Mouse (Mus musculus) lung, postnatal 36 days (tissue): Measurements from ENCODE around the gene Atp6v1g2.

ENCODE experiments used
- DNase-seq: peaks from one replicate; pipeline ENCODE4 v3.0.0; 2022; ENCODE audit warnings: mixed read lengths

Atp6v1g2 gene

DNA sequence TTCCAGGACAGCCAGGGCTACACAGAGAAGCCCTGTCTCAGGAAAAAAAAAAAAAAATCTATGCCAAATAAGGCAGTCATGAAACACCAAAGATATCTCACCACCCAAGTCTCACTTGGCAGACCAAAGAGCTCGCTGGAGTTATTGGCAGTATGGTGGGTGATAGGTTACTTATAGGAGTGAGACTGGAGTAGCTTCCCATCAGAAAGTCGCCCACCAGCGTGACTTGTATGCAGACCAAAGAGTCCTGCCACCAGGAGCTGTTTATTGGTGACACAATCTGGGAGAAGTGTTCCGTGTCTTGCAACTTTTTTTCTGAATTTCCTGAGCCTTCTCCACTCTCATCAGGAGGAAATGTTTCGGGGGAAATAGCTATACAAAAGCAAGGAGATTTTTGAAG lies 6.2 kb downstream of the Atp6v1g2 start:
- DNase-seq: no peak

DNA sequence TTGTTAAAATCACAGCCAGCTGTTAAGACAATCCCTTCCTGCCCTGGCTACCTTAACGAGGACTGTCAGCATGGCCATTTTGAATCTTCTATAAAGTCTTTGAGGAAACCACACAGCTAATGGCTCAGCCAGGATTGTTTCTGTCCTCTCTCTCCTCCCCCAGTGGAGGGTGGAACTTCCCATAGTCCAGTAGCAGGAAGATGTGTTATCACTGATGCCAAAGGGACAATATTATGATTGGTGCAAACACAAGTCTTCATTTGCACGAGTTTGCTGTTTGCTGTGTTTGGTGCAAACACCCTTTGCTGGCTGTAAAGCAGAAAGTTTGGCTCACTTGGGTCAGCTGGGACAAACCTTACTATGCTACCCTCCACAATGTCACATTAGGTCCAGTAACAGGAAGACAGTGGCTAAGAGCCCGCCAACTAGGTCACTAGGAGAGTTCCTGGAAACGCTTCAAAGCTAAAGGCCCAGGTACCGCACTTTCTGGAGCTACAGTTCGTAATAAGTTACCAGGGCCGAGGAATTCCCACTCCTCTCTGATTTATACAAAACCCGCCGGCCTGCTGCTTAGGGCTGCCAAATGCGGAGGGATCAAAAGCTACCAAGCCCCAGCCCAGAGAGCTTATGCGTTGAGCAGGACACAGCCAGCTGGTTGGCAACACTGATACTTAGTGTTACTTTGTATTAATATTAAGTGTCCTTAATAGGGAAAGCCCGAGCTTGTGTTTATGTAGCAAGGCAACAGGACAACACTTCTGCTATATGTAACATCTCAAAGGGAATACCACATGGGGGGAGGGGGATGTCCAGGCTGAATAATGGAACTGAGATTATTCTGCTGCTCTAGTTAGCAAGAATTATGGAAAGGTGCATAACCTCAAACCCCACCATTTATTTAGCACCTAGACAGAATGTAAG lies 7.2 kb downstream of the Atp6v1g2 start:
- no peak for DNase-seq

DNA sequence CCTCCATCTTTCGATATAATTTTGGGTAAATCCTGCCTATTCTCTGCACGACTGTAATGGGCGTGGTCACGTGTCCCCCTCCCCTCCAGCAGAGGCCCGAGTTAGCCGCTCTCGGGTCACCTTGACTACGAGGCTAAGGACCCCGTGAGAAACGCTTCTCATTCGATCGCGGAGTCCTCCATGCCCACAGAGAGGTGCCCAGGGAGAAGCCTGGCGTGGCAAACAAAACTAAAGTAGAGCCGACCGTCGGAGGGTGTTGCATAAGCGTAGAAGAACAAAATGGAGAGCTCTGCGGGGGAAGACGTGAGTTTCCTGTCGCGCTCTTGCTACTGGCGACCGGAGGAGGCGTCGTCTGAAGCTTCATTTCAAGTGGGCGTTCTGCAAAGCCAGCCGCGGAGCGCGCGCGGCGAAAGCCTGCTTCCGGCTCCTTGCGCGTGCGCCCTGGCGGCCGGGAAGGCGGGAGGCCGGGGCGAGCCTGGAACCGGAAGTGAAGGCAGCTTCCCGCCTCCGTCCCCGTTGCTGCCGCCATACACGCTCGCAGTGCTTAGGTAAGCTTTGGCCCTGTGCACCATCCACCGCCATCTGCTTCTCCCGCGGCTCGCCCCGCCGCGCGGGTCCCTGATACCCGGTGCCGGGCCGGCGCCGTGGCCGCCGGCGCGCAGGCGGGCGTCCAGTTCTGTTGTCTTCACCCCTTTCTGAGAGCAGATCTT lies 8.0 kb downstream of the Atp6v1g2 start, which contains the start of gene Ddx39b:
Ddx39b (plus strand) TSS at position 442 of the 710 bp plus-strand sequence.
- peak; percentile 95 for DNase-seq

DNA sequence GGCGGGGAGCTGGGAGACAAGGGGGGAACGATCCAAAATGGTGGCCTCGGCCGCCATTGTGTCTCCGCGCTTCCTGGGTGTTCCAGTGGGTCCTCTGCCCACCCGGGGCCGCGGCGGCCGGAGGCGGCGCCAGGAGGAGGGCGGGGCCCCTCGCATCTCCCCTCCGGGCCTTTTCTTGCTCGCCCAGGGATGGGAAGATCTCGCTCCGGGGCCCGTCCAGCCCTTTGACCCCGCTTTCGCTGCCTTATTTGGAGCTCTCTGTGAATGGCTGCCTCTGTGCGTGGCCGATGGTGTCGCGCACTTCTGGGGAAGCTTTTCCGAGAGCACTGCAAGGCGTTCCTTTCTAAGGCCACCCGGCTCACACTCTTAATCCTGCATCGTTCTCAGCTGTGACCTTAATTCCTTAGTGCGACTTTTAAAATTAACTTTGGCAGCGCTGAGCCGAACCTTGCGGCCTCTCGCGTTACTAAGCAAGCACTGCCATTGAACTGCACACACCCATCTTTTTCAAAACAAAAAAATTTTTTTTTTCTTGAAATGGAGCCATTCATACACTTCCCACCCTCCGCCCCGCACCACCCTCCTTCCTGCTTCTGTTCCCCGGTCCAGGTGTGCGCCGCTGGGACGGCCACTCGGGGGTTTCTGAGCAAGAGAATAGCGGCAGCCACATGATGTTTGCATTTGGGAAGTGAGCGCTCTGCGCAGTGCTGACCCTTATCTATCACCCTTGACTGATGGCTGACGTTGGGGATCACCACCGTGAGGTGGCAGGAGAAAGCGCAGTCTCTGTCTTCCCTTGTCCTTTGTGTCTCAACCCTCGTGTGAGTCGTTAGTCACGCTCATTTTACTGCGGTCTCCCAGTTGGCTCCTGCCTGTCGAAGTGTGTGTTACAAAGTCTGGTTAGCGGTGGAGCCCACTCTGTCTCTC lies 8.8 kb downstream of the Atp6v1g2 start:
- peak; percentile 73 for DNase-seq

DNA sequence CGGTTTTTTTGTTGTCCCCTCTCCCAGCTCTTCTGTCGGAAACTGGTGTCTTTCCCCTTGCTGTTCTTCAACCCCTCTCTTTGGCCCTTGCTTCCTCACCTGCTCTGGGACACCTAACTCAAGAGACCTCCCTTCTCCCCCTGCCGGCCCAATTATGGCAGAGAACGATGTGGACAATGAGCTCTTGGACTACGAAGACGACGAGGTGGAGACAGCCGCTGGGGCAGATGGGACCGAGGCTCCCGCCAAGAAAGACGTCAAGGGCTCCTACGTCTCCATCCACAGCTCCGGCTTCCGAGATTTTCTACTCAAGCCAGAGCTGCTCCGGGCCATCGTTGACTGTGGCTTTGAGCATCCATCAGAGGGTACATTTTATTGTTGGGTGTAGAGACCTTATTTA lies 9.6 kb downstream of the Atp6v1g2 start:
- DNase-seq: peak; percentile 51

DNA sequence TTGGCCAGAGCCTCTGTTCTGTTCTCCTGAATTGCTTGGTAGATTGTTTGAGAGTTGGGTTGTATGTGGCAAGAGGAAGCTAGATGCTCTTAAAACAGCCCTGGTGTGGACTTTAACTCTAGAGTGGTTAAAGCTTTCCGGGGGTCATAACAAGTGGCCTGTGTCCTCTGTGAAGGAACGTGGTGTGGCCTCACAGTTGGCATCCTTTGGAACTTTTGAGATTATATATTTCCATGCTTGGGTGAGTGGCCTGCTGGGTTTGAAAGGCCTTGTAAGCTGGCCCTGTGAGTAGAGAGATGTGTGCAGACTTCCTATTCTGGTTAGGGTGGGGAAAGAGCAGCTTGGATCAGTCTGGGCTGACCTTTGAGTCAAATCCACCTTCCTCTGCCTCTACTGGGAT lies 11.5 kb downstream of the Atp6v1g2 start:
- DNase-seq: no peak

DNA sequence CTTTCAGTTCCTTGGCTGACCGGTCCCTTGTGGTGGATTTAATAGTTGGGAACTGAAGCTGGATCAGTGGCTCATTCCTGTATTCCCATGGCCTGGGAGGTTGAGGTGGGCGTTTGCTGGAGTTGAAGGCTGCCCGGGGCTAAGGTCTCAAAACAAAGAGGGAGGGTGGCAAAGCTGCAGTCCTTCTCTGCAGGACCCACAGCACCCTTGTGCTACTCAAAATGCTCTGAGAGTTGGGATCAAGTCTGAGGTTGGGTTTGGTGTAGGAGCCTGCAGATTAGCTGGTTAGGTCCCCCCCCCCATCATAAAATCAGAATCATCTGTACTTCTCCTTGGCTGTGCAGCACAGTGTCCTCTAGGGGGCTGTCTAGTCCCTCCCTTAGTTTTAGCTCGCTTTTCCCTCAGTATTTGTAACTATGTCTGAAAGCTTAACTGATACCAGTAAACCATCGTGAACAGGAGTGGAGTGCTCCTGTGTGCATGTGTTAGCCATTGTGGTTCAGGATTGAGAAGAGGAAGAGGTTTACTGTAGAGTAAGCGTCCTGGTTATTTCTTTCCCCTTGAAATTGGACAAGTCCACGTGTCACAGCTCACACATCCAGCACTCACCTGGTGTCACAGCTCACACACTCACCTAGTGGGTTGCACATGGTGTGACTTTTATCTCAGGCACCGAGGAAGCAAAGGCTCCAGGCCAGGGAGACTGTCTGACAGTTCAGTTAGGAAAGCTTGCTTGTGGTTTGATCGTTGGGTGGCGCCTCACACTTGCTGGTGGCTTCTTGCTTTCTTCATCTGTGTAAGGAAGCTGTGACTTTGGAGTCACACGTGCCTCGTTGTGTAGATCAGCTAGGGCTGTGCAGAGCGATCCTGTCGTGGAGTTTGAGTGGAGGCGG lies 12.5 kb downstream of the Atp6v1g2 start:
- peak; percentile 54 for DNase-seq

DNA sequence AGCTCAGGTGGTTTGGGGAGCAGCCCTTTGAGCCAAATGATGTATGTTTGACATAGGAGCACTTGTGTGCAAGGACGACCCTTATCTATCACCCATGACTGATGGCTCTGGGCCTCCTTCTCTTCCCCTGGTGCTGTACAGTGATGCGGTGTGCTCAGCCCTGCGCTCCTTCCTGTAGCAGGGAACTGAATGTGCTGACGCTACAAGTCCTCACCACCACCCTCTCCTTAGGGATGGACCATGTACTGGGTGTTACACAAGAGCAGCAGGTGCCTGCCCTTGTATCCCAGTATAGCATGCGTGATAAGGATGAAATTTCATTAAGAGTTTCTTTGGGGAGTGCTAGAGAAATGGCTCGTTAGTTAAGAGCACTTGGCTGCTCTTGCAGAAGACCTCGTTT lies 13.7 kb downstream of the Atp6v1g2 start:
- DNase-seq: no peak

DNA sequence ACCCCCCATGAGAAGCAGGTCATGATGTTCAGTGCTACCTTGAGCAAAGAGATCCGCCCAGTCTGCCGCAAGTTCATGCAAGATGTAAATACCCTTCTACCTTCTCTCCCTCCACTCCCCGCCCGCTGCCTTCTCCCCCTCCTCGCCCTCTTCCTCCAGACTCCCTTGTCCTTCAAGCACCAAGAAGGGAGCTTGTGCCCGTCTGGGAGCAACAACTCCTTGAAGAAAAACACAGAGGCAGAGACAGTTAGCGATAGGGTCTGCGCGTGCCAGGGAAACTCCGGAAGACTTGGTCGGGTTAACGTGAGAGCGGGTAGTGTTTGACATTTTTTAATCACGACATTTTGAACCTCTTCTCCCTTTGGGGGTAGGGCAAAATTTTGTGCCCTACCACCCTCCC lies 15.5 kb downstream of the Atp6v1g2 start:
- no peak for DNase-seq

DNA sequence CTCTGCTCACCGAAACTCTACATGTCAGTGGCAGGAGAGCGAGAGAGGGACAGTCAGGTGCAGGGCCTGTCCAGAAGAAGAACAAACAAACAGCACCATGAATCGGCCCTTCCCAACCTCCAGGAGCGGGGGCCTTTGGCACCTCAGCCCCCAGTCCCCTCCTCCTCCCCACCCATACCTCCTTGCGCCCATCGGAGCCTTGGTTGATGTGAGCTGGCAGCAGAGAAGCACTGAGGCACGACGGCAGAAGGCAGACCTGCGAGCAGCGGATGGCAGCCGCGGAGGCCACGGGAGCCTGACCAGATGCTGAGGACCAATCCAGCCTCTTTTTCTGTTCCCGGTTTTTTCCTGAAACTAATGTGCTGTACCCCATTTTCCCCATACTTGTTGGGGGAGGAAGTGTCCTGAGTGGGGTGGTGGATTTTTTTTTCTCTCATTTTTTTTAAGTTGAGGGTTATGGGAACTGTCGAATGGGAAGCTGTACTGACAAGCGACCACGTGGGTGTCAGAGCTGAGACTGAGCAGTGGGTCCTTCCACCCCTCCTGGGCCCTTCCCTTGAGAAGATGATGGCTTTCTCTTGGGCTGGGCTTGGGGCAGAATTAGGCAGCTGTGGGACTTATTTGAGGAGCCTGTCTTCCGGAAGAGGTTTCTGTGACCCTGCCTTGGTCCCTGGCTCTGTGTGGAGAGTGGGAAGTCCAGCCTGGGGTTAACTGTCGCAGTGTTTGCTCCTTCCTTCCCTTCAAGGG lies 16.2 kb downstream of the Atp6v1g2 start:
- no peak for DNase-seq

DNA sequence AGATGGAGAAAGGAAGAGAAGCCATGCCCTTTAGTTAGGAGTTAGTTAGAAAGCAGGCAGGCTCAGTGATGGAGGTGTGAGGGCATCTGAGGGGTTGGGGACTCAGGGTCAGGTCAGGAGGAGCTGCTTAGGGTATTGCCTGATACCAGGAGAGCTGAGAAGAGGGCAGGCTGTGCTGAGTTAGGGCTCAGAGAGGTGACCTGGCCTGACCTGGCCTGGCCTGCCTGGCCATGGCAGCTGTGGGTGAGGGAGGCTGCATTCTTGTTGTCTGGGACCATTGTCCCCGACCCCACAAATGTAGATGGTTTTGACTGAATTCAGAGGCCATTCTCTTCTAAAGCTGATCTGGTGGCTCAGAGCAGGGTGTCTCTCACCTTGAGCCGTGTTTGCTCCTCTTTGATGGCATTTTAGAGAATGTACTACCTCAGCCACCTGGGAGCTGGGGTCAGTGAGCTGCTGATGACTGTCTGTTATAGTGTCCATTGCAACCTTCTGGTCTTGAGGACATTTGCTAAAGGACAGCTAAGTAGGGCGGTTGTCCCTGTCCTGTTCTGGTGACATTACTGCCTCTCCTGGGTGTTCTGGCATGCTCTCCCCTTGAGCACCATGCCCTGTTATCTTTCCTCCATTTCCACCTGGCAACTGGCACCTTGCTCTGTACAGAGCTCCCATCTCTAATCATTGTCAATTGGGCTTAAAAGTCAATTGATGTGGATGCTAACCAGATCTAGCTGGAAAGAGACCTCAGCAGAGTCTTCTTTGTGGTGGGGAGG lies 17.1 kb downstream of the Atp6v1g2 start:
- no peak for DNase-seq

DNA sequence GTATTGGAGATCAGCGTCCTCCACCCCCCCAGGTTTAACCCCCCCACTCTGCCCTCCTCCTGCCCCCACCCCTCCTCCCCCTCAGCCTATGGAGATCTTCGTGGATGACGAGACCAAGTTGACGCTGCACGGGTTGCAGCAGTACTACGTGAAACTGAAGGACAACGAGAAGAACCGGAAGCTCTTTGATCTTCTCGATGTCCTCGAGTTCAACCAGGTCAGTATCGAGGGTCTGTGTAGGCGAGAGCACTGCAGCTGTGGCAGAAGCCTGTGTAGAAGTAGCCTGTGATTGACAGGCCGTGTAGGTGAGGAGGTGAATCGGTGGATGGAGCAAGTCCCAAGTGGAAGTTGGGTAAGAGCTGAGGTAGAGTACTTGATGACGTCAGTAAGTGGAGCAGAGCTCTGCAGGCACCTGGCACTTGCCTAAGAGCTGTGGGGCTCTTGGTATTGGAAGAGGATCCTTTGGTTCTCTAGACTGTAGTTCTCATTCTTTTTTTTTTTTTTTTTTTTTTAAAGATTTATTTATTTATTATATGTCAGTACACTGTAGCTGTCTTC lies 17.8 kb downstream of the Atp6v1g2 start:
- peak; percentile 90 for DNase-seq

DNA sequence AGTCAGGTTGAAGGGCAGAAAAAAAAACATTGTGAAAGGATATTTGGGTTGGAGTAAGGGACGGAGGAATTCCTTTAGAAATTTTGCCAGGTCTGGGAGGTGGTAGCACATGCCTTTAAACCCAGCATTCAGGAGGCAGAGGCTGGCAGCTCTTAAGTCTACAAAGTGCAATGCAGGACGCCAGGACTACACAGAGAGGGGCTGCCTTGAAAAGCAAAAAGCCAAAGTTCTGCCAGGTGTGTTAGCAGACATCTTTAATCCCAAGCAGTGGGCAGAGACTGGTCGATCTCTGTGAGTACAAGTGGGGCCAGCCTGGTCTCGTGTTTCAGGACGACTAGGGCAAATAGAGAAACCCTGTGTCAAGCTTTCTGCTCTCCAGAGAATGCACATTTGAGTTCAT lies 18.5 kb downstream of the Atp6v1g2 start:
- no peak for DNase-seq

DNA sequence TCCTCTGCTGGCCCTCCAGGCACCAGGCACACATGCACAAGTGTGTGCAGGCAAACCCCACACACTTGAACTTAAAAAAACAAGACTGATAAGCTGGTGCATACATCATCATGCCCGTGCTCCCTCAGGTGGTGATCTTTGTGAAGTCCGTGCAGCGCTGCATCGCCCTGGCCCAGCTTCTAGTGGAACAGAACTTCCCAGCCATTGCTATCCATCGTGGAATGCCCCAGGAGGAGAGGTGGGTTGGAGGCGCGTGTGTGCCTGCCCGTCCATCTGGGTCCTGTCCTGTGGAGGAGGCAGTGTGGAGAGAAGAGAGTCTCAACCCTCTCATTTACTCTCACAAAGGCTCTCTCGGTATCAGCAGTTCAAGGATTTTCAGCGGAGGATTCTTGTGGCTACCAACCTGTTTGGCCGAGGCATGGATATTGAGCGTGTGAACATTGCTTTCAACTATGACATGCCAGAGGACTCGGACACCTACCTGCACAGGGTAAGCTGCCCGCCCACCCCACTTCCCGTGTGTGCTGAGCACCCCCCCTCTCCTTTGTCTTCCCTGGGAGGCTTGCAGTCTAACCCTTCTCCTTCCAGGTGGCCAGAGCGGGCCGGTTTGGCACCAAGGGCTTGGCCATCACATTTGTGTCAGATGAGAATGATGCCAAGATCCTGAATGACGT lies 19.3 kb downstream of the Atp6v1g2 start:
- DNase-seq: no peak

DNA sequence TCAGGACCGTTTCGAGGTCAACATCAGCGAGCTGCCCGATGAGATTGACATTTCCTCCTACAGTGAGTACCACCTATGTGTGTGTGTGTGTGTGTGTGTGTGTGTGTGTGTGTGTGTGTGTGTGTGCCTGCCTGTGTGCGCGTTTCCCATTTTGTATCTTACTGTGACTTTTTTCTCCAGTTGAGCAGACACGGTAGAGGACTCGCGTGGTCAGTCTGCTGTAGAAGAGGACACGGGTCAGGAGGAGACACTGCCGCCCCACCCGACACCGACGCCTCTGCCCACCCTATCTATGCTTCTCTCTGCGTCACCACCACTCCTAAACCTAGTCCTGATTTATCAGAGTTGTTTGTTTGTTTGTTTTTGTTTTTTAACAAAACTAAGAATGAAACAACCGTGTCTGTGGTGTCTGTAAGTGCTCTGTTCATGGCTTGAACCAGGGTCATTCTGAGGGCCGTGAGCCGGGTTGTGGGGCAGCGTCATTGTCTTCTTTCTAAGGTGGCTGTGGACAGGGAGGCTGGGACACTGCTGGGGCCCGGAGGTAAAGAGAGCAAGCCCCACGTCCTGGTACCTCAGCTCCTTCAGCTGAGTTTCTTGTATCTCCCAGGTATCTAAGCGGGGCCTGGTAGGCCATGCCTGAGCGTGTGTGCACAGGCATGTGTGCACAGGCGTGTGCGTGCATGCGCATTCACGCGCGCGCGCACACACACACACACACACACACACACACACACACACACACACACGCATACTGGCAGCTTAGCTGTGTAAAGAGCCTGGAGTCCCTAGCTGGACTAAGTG lies 20.0 kb downstream of the Atp6v1g2 start:
- DNase-seq: no peak

DNA sequence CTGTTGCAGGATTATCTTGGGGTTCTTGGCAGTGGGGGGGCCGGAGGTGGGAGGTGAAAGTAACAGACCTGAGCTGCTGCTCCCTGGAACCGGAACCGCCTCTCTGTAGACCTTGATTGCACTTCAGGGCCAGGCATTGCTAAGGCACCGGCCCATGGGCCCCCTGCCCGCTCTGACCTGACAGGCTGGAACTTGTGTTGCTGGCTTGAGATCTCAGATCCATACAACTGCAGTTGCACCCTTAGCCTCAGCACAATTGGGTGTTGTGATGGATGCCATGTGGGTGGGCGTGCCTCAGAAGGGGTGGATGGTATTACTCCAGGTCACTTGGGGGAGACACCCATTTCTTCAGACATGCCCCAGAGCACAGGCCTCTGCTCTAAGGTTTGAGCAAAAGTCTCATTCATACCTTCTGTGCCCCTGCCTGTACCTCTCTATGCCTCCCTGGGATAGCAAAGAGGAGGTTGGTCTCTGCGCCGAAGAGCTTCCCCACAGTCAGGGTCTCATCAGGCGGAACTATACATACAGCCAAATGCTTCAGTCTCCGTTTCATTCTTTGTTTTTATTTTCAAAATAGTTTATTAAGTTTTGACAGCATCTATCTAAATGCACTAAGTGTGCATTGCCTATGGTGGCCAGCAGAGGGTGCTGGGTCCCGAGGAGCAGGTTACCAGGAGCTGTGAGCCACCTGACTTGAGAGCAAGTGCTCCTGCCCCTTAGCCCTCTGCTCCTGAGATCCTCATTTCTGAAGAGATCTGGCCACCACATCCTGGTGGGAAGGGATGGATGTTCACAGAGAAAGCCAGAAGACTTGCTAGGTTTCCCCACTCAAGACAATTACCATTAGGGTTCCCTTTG lies 21.0 kb downstream of the Atp6v1g2 start:
- peak; percentile 84 for DNase-seq

DNA sequence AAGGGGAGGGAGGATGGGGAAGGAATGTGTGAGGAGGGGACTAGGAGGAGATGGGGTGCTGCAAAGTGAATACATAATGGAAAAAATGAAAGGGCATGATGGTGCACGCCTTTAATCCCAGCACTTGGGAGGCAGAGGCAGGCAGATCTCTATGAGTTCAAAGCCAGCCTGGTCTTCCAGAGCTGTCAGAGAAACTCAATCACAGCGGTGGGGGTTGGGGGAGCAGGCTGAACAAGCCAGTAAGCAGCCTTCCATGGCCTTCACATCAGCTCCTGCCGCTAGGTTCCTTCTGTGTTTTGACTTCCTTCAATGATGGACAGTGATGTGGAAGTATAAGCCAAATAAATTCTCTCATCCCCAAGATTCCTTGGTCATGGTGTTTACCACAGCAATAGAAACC lies 21.8 kb downstream of the Atp6v1g2 start:
- no peak for DNase-seq

DNA sequence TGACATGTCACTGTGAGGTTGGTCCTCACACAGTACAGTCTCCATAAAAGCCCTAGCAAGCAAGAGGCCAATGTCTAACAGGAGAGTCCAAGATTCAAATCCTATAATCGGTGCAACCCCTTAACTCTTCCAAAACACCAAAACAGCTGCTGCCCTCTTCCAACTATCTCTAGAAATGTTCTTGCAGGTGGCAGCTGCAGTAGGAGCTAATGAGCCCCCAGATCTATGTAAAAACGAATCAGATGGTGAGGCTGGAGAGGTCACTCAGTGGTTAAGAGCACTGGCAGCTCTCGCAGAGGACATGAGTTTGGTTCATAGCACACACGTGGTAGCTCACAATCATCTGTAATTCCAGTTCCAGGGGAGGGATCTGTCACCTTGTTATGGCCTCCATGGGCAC lies 22.2 kb downstream of the Atp6v1g2 start:
- DNase-seq: no peak
